Mouse (Mus musculus): ENCODE measurements around the gene Ctf2. TPM values are rescaled to one million over a fixed set of nuclear protein-coding genes. Genes with fewer than 3 reads are reported as not detected.

Gene Ctf2
- not detected for polyA plus RNA-seq (2014; fragmentation: Illumina TruSeq; extraction: RNeasy Lipid Tissue Mini Kit (QIAGEN cat#74804))

DNA sequence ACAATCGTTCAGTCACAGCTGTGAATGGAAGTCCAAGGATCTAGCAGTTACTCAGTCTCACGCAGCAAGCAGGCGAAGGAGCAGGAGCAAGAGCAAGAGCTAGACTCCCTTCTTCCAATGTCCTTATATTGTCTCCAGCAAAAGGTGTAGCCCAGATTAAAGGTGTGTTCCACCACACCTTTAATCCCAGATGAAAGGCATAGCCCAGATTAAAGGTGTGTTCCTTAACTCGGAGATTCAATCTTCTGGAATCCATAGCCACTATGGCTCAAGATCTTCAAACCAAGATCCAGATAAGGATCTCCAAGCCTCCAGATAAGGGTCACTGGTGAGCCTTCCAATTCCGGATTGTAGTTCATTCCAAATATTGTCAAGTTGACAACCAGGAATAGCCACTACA, at the start of gene Ctf2:
Ctf2 (minus strand) TSS at position 101 of the 400 bp plus-strand sequence.

GRCm38 (mm10) chr7:127776426-127776825, 44.5 kb upstream of the Ctf2 start, which contains the start of gene Setd1a:
Gene Setd1a (plus strand): TSS chr7:127776670.

DNA sequence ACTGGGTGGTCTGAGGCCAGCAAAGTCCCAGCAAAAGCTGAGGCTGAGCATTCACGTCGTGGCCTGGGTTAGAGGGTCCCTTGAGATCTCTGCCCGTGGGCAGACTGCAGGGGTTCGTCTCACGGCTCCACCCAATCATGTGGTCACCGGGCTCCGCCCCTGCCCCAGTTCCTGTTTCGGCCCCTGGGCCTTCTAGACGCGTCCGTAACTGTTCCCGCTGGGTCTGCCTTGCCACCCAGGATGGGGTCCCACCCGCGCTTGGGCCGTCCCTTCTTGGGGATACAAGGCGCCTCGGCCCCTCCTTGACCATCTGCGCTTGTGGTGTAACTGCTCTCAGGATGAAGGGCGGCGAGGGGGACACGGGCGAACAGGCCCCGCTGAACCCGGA, 37.7 kb upstream of the Ctf2 start, which contains the start of gene Orai3:
Orai3 (plus strand) TSS at position 165 of the 388 bp plus-strand sequence.

GRCm38 (mm10) chr7:127744366-127745045, 12.5 kb upstream of the Ctf2 start, which contains the start of gene Fbxl19:
Gene Fbxl19 (plus strand): TSS chr7:127744543.

DNA sequence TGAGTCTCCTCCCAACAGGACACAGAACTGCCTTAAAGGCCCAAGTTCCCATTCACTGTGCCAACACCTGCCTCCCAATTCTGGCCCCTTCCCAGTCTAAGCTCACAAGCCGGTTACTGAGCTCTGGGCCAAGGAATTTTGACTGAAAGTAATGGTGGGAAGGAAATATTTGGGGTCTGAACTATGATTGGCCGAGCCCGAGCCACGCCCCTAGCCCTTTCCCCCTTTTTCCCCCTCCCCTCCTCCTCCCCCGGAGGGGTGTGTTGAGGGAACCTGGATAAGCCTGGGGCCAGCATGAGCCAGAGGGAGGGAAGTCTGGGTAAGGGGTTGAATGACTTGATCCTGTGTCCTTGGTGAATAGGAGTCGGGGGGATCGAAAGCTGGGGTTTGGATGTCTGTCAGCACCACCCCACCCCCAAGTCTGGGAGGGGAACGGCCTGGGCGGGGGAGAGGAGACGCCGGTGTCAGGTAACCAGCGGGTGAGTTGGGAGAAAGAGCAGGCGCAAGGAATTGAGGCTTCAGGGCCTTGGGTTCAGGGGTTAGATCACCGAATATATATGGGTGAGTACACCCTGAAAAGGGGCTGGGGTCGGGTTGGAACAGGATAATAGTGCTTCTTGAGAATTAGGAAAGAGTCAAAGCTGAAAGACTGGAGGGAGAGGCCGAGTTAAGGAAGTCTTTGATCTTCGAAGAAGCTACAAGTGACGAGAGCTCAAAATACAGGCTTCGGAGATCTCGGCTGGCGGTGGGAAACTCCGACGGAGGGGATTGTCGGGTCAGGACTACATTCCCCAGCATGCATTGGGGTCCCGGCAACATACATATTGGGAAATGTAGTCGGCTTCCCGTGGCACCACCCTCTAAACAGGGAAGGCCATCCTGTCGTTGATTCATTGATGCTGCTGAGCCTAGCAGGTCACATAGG, 19.2 kb downstream of the Ctf2 start, which contains the start of gene Ctf1:
Ctf1 (plus strand) TSS at position 276 of the 925 bp plus-strand sequence.

GRCm38 (mm10) chr7:127708207-127709078, 23.5 kb downstream of the Ctf2 start, which contains the start of gene Bcl7c:
Gene Bcl7c (minus strand): TSS chr7:127708933.

Other genes with a start within 250 kb of the Ctf2 start
- gene Srcap, start 220.2 kb downstream of the Ctf2 start, polyA plus RNA-seq (2014; fragmentation: Illumina TruSeq; extraction: RNeasy Lipid Tissue Mini Kit (QIAGEN cat#74804)): 11.4 TPM
- 6.7 TPM for gene Gm42715, start 212.6 kb downstream of the Ctf2 start, polyA plus RNA-seq (2014; fragmentation: Illumina TruSeq; extraction: RNeasy Lipid Tissue Mini Kit (QIAGEN cat#74804))
- not detected for gene Tmem265, start 170.8 kb downstream of the Ctf2 start, polyA plus RNA-seq (2014; fragmentation: Illumina TruSeq; extraction: RNeasy Lipid Tissue Mini Kit (QIAGEN cat#74804))
- gene Phkg2, start 158.8 kb downstream of the Ctf2 start, polyA plus RNA-seq (2014; fragmentation: Illumina TruSeq; extraction: RNeasy Lipid Tissue Mini Kit (QIAGEN cat#74804)): 7.7 TPM
- gene Ccdc189, start 143.6 kb downstream of the Ctf2 start, polyA plus RNA-seq (2014; fragmentation: Illumina TruSeq; extraction: RNeasy Lipid Tissue Mini Kit (QIAGEN cat#74804)): not detected
- gene Rnf40, start 143.4 kb downstream of the Ctf2 start, polyA plus RNA-seq (2014; fragmentation: Illumina TruSeq; extraction: RNeasy Lipid Tissue Mini Kit (QIAGEN cat#74804)): 2.9 TPM
- gene Zfp629, start 116.4 kb downstream of the Ctf2 start, polyA plus RNA-seq (2014; fragmentation: Illumina TruSeq; extraction: RNeasy Lipid Tissue Mini Kit (QIAGEN cat#74804)): 11.5 TPM
- gene Bcl7c, start 23.2 kb downstream of the Ctf2 start, polyA plus RNA-seq (2014; fragmentation: Illumina TruSeq; extraction: RNeasy Lipid Tissue Mini Kit (QIAGEN cat#74804)): 6.5 TPM
- gene Ctf1, start 19.4 kb downstream of the Ctf2 start, polyA plus RNA-seq (2014; fragmentation: Illumina TruSeq; extraction: RNeasy Lipid Tissue Mini Kit (QIAGEN cat#74804)): 2.4 TPM
- 0.66 TPM for gene Fbxl19, start 12.4 kb upstream of the Ctf2 start, polyA plus RNA-seq (2014; fragmentation: Illumina TruSeq; extraction: RNeasy Lipid Tissue Mini Kit (QIAGEN cat#74804))
- 2.7 TPM for gene Orai3, start 37.6 kb upstream of the Ctf2 start, polyA plus RNA-seq (2014; fragmentation: Illumina TruSeq; extraction: RNeasy Lipid Tissue Mini Kit (QIAGEN cat#74804))
- gene Setd1a, start 44.5 kb upstream of the Ctf2 start, polyA plus RNA-seq (2014; fragmentation: Illumina TruSeq; extraction: RNeasy Lipid Tissue Mini Kit (QIAGEN cat#74804)): 6.6 TPM
- gene Gm49388, start 53.4 kb upstream of the Ctf2 start, polyA plus RNA-seq (2014; fragmentation: Illumina TruSeq; extraction: RNeasy Lipid Tissue Mini Kit (QIAGEN cat#74804)): not detected
- 8.1 TPM for gene Hsd3b7, start 68.4 kb upstream of the Ctf2 start, polyA plus RNA-seq (2014; fragmentation: Illumina TruSeq; extraction: RNeasy Lipid Tissue Mini Kit (QIAGEN cat#74804))
- gene Stx4a, start 92.1 kb upstream of the Ctf2 start, polyA plus RNA-seq (2014; fragmentation: Illumina TruSeq; extraction: RNeasy Lipid Tissue Mini Kit (QIAGEN cat#74804)): 12.8 TPM
- gene Stx1b, start 92.4 kb upstream of the Ctf2 start, polyA plus RNA-seq (2014; fragmentation: Illumina TruSeq; extraction: RNeasy Lipid Tissue Mini Kit (QIAGEN cat#74804)): 1.1 TPM
- gene Zfp646, start 144.1 kb upstream of the Ctf2 start, polyA plus RNA-seq (2014; fragmentation: Illumina TruSeq; extraction: RNeasy Lipid Tissue Mini Kit (QIAGEN cat#74804)): 9.1 TPM
- 4.3 TPM for gene Zfp668, start 144.7 kb upstream of the Ctf2 start, polyA plus RNA-seq (2014; fragmentation: Illumina TruSeq; extraction: RNeasy Lipid Tissue Mini Kit (QIAGEN cat#74804))
- gene Prss53, start 158.8 kb upstream of the Ctf2 start, polyA plus RNA-seq (2014; fragmentation: Illumina TruSeq; extraction: RNeasy Lipid Tissue Mini Kit (QIAGEN cat#74804)): not detected
- gene Gm21974, start 163.3 kb upstream of the Ctf2 start, polyA plus RNA-seq (2014; fragmentation: Illumina TruSeq; extraction: RNeasy Lipid Tissue Mini Kit (QIAGEN cat#74804)): not detected
- gene Vkorc1, start 163.5 kb upstream of the Ctf2 start, polyA plus RNA-seq (2014; fragmentation: Illumina TruSeq; extraction: RNeasy Lipid Tissue Mini Kit (QIAGEN cat#74804)): 68.1 TPM
- 3.2 TPM for gene Bckdk, start 171.9 kb upstream of the Ctf2 start, polyA plus RNA-seq (2014; fragmentation: Illumina TruSeq; extraction: RNeasy Lipid Tissue Mini Kit (QIAGEN cat#74804))
- 7.5 TPM for gene Kat8, start 180.3 kb upstream of the Ctf2 start, polyA plus RNA-seq (2014; fragmentation: Illumina TruSeq; extraction: RNeasy Lipid Tissue Mini Kit (QIAGEN cat#74804))
- not detected for gene Prss8, start 197.9 kb upstream of the Ctf2 start, polyA plus RNA-seq (2014; fragmentation: Illumina TruSeq; extraction: RNeasy Lipid Tissue Mini Kit (QIAGEN cat#74804))
- gene Prss36, start 214.6 kb upstream of the Ctf2 start, polyA plus RNA-seq (2014; fragmentation: Illumina TruSeq; extraction: RNeasy Lipid Tissue Mini Kit (QIAGEN cat#74804)): not detected
- 903 TPM for gene Fus, start 235.3 kb upstream of the Ctf2 start, polyA plus RNA-seq (2014; fragmentation: Illumina TruSeq; extraction: RNeasy Lipid Tissue Mini Kit (QIAGEN cat#74804))